Mouse (Mus musculus): ENCODE results near the gene Zfp335. TPM values are rescaled to one million over a fixed set of nuclear protein-coding genes. Genes with fewer than 3 reads are reported as not detected.

Gene Zfp335
- total RNA-seq, 1 experiment from 2014 or later: 7.6 TPM

DNA sequence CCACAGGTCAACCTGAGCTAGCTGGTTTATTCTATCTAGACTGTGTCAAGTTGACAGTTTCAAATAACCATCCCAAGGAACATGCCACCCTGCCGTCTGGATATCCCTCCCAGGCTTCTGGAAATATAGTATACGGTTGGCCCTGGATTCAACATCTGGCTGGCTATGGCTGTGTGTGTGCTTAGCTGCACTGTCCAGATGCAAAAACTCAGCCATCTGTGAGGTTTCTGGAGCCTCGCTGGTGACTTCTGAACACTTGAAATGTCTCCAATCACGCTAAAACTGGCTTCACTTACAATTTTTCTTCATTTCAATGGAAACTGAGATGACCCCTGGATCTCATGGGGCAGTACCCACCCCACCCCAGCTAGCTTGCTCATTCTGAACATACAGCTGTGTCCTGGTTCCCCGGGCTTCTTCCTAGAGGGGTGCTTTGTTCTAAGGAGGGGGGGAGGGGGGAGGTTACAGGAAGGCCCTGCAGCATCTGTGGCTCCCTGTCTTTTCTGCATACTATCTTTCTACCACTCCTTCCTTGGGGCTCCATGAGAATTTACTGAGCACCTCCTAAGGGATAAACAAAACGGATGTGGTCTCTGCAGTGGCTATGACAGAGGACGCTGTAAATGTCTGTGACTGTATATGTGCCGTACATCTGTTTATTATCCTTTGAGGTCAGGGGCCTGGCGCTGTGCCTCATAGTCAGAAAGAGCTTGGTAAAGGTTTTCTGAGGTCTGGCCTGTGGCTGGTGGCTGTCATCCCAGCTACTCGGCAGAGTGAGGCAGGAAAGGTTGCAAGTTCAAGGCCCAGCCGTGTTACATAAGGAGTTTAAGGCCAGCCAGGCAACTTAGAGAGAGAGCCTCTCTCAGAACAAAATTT is 19.4 kb upstream of the Zfp335 start:
- no peak for ATAC-seq (replicated peaks; ENCODE audit: low read depth, poor library complexity, severe bottlenecking)

- ATAC-seq (replicated peaks; ENCODE audit: low read depth, poor library complexity, severe bottlenecking): peak; percentile 98
Measured at GRCm38 (mm10) chr2:164924100-164924857, 12.7 kb upstream of the Zfp335 start.

DNA sequence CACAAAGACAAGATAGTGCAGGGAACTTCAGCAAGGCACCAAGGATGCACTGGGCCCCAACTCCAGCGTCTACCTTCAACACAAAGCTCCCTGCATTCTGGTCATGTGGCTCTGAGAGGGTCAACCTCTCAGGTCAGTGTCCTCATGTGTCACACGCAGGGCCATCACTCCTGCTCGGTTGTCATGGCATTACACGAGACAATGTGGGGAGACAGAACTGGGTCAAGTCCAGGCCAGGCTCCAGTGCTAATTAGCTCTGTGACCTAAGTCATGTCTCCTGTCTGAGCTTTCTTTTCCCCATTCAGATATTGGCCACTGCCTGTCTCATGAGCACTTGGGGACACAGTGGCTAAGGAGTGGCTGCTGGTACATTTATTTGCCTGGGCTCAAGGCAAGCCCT is 11.7 kb upstream of the Zfp335 start:
- ATAC-seq (replicated peaks; ENCODE audit: low read depth, poor library complexity, severe bottlenecking): no peak

GRCm38 (mm10) chr2:164921984-164922383 is 10.4 kb upstream of the Zfp335 start:
- no peak for ATAC-seq (replicated peaks; ENCODE audit: low read depth, poor library complexity, severe bottlenecking)

DNA sequence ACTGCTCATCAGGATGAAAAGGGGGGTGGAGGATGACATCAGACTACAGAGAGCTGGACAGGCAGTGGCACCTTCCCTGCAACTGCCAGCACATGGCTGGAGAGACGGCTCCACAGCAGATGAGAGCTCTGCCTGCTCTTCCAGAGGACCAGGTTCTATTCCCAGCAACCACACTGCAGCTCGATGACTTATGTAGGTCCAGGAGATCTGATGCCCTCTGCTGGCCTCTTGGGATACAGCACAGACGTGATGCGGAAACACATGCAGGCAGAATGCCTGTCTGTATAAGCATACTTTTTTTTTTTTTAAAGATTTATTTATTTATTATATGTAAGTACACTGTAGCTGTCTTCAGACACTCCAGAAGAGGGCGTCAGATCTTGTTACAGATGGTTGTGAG is 6.8 kb upstream of the Zfp335 start:
- peak; percentile 59 for ATAC-seq (replicated peaks; ENCODE audit: low read depth, poor library complexity, severe bottlenecking)

GRCm38 (mm10) chr2:164917371-164917770 is 5.8 kb upstream of the Zfp335 start:
- ATAC-seq (replicated peaks; ENCODE audit: low read depth, poor library complexity, severe bottlenecking): no peak

DNA sequence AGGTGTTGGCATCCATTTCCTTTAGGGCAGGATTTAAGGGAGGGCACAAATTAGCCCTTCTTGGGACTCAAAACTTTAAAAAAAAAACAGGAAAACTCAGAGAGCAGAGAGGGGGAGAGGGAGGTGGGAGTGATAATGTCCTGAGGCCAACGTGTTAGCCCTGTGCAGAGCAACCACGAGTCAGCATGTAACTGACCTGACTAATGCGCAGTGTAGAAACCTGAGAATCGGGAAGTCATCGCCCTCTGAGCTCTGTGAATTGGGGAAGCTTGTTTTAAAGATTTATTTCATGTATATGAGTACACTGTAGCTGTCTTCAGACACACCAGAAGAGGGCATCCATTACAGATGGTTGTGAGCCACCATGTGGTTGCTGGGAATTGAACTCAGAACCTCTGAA is 5.3 kb upstream of the Zfp335 start:
- ATAC-seq (replicated peaks; ENCODE audit: low read depth, poor library complexity, severe bottlenecking): no peak

DNA sequence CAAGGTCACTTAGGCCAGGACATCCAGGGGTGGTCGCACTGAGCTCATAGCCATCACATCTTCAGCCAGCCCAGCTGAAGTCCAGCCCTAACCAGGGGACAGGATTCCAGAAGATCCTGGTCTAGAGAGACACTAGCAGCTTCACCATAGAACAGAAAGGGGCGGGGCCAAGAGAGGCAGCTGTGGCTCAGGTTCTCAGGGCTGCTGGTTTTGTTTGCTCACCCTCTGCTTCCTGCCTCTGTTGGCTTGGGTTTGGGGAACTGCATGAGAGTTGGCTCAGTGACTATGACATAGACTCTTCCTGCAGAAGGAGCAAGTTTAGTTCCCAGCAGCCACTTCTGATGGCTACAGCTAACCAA is 1.9 kb upstream of the Zfp335 start:
- ATAC-seq (replicated peaks; ENCODE audit: low read depth, poor library complexity, severe bottlenecking): peak; percentile 55

- ATAC-seq (replicated peaks; ENCODE audit: low read depth, poor library complexity, severe bottlenecking): no peak
Measured at GRCm38 (mm10) chr2:164912749-164913427, 1.3 kb upstream of the Zfp335 start.

GRCm38 (mm10) chr2:164912151-164912550 is 594 bp upstream of the Zfp335 start:
- no peak for ATAC-seq (replicated peaks; ENCODE audit: low read depth, poor library complexity, severe bottlenecking)

DNA sequence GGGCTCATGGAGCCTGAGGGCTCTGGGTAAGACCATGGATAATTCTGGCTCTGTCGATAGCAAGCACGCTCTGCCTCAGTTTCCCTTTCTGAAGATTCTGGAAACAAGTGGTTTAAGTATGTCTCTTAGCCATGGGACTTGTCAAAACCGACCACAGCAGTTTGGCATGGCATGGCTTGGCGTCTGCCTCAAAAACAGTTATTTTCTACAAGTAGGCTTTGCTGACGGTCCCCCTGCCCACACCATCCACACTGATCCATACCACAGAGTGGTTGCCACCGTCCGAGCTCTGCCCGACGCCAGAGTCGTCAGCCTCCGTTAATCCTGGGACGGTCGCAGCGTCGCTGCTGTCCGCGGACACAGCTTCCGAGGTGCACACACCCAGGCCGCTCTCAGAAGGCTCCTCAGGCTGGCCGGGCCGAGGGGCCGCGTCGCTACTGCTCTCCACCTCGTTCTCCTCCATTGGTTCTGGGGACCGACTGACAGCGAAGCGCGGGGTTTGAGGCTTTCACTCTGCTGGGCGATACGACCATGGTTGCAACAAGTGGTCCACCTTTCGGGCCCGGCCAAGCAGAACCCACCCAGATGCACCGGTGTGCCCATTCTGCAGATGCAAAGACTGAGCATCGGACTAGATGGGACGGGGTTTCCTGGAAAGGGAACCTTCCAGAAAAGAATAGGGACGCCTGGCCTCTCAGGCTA is 1.0 kb downstream of the Zfp335 start:
- peak; percentile 1; the same call in 1 of the 2 replicates for ATAC-seq (replicated peaks; ENCODE audit: low read depth, poor library complexity, severe bottlenecking)

- ATAC-seq (replicated peaks; ENCODE audit: low read depth, poor library complexity, severe bottlenecking): peak; percentile 56
Measured at GRCm38 (mm10) chr2:164909542-164909941, 2.0 kb downstream of the Zfp335 start.

- no peak for ATAC-seq (replicated peaks; ENCODE audit: low read depth, poor library complexity, severe bottlenecking)
Measured at GRCm38 (mm10) chr2:164909100-164909499, 2.5 kb downstream of the Zfp335 start.

DNA sequence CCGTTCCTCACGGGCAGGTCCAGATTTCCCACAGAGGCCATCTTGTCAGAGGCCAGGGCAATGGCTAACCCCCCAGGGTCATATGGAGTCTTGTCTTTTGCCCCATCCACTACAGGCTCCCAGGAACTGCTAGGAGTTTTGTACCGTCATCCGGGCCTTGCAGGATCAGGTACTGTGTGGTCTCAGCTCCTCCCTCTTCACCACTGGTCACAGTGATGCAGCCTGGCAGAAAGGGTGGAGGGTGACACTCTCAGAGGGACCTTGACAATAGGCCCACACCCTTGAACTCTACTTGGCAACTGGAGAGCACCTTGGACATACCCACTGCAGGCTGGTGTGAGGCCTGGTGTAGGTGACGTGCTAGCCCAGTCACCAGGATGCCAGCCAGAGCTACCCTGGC is 3.5 kb downstream of the Zfp335 start:
- ATAC-seq (replicated peaks; ENCODE audit: low read depth, poor library complexity, severe bottlenecking): no peak

GRCm38 (mm10) chr2:164907511-164907910 is 4.0 kb downstream of the Zfp335 start:
- no peak for ATAC-seq (replicated peaks; ENCODE audit: low read depth, poor library complexity, severe bottlenecking)

- no peak for ATAC-seq (replicated peaks; ENCODE audit: low read depth, poor library complexity, severe bottlenecking)
Measured at GRCm38 (mm10) chr2:164906071-164906470, 5.5 kb downstream of the Zfp335 start.

GRCm38 (mm10) chr2:164903496-164903895 is 8.1 kb downstream of the Zfp335 start:
- ATAC-seq (replicated peaks; ENCODE audit: low read depth, poor library complexity, severe bottlenecking): no peak

- no peak for ATAC-seq (replicated peaks; ENCODE audit: low read depth, poor library complexity, severe bottlenecking)
Measured at GRCm38 (mm10) chr2:164901380-164901779, 10.2 kb downstream of the Zfp335 start.

GRCm38 (mm10) chr2:164899723-164900459 is 11.7 kb downstream of the Zfp335 start:
- no peak for ATAC-seq (replicated peaks; ENCODE audit: low read depth, poor library complexity, severe bottlenecking)

GRCm38 (mm10) chr2:164899034-164899433 is 12.5 kb downstream of the Zfp335 start:
- ATAC-seq (replicated peaks; ENCODE audit: low read depth, poor library complexity, severe bottlenecking): no peak
